Mouse (Mus musculus): Measurements from ENCODE around the gene Tecpr2. TPM values are rescaled to one million over a fixed set of nuclear protein-coding genes. Genes with fewer than 3 reads are reported as not detected.
A peak's percentile ranks its signal among the peaks of the same experiment; 100 is the strongest.

Tecpr2 gene
- total and polyA plus RNA-seq, 3 experiments = 5.8 to 5.9 TPM; not detected in 1

DNA sequence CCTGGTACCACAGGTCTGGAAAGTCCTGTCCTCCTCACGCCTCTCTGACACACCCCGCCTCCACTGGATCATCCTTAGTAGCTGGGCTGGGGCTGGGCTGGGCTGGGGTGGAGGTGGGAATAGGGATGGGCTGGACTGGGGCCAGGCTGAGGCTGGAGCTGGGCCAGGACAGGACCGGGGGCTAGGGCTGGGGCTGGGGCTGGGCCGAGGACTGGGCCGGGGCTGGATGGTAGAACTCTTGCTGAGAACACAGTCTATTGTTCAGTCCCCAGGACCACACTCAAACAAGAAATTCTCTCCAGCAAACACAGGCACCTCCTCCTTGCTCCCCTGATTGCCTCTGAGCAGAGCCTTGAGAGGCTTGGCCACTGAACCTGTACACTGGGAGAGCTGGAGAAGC, 117.3 kb downstream of the Tecpr2 start:
- H3K79me2 ChIP-seq (ENCODE audit: control insufficient read depth, insufficient read depth, low read length, poor library complexity) = no peaks in the 10 kb centered on the region
- peaks cover 0 to 31% of the 10 kb centered on the region in 2 experiments; a peak in 2 of 4 replicates for H3K36me3 ChIP-seq (ENCODE audit: control insufficient read depth in 1 of 2, insufficient read depth in 2 of 2, low read length in 2 of 2)
- H3K9me3 ChIP-seq (replicated peaks; ENCODE audit: insufficient read depth, low read length) = no peaks in the 10 kb centered on the region
- H3K9ac ChIP-seq (ENCODE audit: control insufficient read depth, low read depth, low read length, poor library complexity, severe bottlenecking) = no peak overlapping the region
- no peaks in the 10 kb centered on the region for H3K27me3 ChIP-seq (ENCODE audit: control insufficient read depth in 1 of 2, insufficient read depth in 2 of 2, low read length in 2 of 2)
- H3K27ac ChIP-seq (ENCODE audit: control insufficient read depth, low read depth, low read length) = no peak overlapping the region
- no peak overlapping the region for H3K4me3 ChIP-seq (ENCODE audit: control insufficient read depth in 1 of 2, insufficient read depth in 1 of 2, low read depth in 2 of 2, low read length in 2 of 2)
- DNase-seq (ENCODE audit: low read depth, low spot score) = no peak
- TF ChIP-seq TCF12 (IDR thresholded peaks at IDR 0.05; ENCODE audit: low read depth, low read length) (no peak), SMC3 (IDR thresholded peaks at IDR 0.05; ENCODE audit: low read depth, low read length) (no peak), POLR2A (IDR thresholded peaks at IDR 0.05; ENCODE audit: control insufficient read depth in 1 of 2, insufficient read depth in 1 of 2, low read depth in 1 of 2, low read length in 2 of 2, poor library complexity in 1 of 2) (no peak), TAL1 (IDR thresholded peaks at IDR 0.05; ENCODE audit: low read length) (no peak), ETS1 (IDR thresholded peaks at IDR 0.05; ENCODE audit: low read depth, low read length) (no peak), MYC (IDR thresholded peaks at IDR 0.05; ENCODE audit: low read depth, low read length) (no peak), GATA1 (IDR thresholded peaks at IDR 0.05; ENCODE audit: low read depth, low read length) (no peak)
- H3K4me1 ChIP-seq (ENCODE audit: control insufficient read depth in 1 of 2, insufficient read depth in 2 of 2, low read length in 2 of 2) = peaks cover 26 to 48% of the 10 kb centered on the region in 2 experiments

DNA sequence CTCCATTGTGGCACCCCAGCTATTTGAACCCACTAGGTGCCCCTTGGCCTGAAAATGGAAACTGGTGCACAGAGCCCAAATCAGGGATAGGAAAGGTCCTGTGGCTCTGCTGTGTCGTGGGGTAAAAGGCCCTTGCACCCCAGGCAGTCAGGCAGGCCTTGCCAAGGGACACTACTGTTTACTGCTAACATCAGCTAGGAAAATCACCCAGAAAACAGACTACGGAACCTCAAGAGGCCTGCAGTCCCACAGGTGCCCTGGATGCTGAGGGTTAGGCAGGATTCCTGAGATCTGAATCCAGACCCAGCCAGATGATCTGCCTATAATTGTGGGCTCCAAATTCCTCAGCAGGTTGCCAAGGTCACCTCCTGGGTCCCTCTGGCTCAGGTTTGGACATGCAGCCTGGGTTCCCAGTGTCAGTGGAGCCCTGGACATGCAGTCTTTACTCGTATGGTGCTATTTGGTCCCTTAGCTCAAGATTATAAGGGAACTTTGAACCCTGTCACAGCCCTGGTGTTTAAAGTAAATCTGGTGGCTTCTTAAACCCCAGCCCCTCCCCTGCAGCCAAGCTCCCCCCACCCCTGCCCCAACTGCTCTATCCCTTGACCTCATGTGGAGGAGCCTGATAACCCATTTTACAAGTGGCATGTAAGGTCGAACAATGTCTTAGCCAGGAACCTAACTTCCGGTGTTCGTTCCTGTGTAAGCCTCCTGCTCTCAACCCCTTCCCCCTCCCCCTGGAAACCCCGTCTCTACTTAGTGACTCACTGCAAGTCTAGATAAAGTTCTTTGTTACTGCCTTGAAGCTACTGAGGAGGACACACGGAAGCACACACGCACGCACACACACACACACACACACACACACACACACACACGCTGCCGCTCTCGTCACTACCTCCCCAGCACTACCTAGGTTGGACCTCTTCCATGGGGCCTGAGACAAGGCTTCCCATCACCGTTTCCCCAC, 118.4 kb downstream of the Tecpr2 start:
- no peaks in the 10 kb centered on the region for H3K9me3 ChIP-seq (replicated peaks; ENCODE audit: insufficient read depth, low read length)
- H3K79me2 ChIP-seq (ENCODE audit: control insufficient read depth, insufficient read depth, low read length, poor library complexity) = no peaks in the 10 kb centered on the region
- H3K27me3 ChIP-seq (ENCODE audit: control insufficient read depth in 1 of 2, insufficient read depth in 2 of 2, low read length in 2 of 2) = no peaks in the 10 kb centered on the region
- peaks cover 26 to 51% of the 10 kb centered on the region in 2 experiments for H3K4me1 ChIP-seq (ENCODE audit: control insufficient read depth in 1 of 2, insufficient read depth in 2 of 2, low read length in 2 of 2)
- H3K4me3 ChIP-seq (ENCODE audit: control insufficient read depth in 1 of 2, insufficient read depth in 1 of 2, low read depth in 2 of 2, low read length in 2 of 2) = peak overlapping the region in 1 of 2 experiments; percentile 24; a peak in 2 of 4 replicates
- H3K9ac ChIP-seq (ENCODE audit: control insufficient read depth, low read depth, low read length, poor library complexity, severe bottlenecking) = peak overlapping the region; percentile 59
- DNase-seq (ENCODE audit: low read depth, low spot score) = peak; percentile 98
- peaks cover 0 to 31% of the 10 kb centered on the region in 2 experiments; a peak in 2 of 4 replicates for H3K36me3 ChIP-seq (ENCODE audit: control insufficient read depth in 1 of 2, insufficient read depth in 2 of 2, low read length in 2 of 2)
- H3K27ac ChIP-seq (ENCODE audit: control insufficient read depth, low read depth, low read length) = peak overlapping the region; percentile 87
- TF ChIP-seq TCF12 (IDR thresholded peaks at IDR 0.05; ENCODE audit: low read depth, low read length) = peak; percentile 87
- peak; percentile 47 for TF ChIP-seq ZMIZ1 (IDR thresholded peaks at IDR 0.05; ENCODE audit: low read depth, low read length)
- TF ChIP-seq E2F4 (IDR thresholded peaks at IDR 0.05; ENCODE audit: borderline replicate concordance, low read depth, low read length) = no peak
- TF ChIP-seq NRF1 (IDR thresholded peaks at IDR 0.05; ENCODE audit: insufficient read depth, low read depth, low read length, poor library complexity, severe bottlenecking) = no peak
- TF ChIP-seq SMC3 (IDR thresholded peaks at IDR 0.05; ENCODE audit: low read depth, low read length) = no peak
- peak; percentile 57 for TF ChIP-seq TAL1 (IDR thresholded peaks at IDR 0.05; ENCODE audit: low read length)
- no peak for TF ChIP-seq ZC3H11A (IDR thresholded peaks at IDR 0.05; ENCODE audit: low read depth, low read length)
- peak; percentile 87 for TF ChIP-seq TBP (IDR thresholded peaks at IDR 0.05; ENCODE audit: low read depth, low read length)
- TF ChIP-seq POLR2A (IDR thresholded peaks at IDR 0.05; ENCODE audit: control insufficient read depth in 1 of 2, insufficient read depth in 1 of 2, low read depth in 1 of 2, low read length in 2 of 2, poor library complexity in 1 of 2) = peak; percentile 39 to 76; a peak in 1 of 4 replicates
- peak; percentile 84 to 88 for TF ChIP-seq EP300 (IDR thresholded peaks at IDR 0.05; ENCODE audit: low read depth in 1 of 2, low read length in 2 of 2)
- peak; percentile 58 for TF ChIP-seq MAX (IDR thresholded peaks at IDR 0.05; ENCODE audit: low read length)
- TF ChIP-seq UBTF (IDR thresholded peaks at IDR 0.05; ENCODE audit: borderline replicate concordance, insufficient read depth, low read depth, low read length) = no peak
- 0 out of 2 replicates have a peak, but pooled peaks have one; percentile 48 for TF ChIP-seq POLR2AphosphoS5 (IDR thresholded peaks at IDR 0.05; ENCODE audit: borderline replicate concordance, low read depth, low read length)
- peak; percentile 66 for TF ChIP-seq SIN3A (IDR thresholded peaks at IDR 0.05; ENCODE audit: low read length)
- 0 out of 2 replicates have a peak, but pooled peaks have one; percentile 12 for TF ChIP-seq BHLHE40 (IDR thresholded peaks at IDR 0.05; ENCODE audit: borderline replicate concordance, low read depth, low read length)
- no peak for TF ChIP-seq USF1 (IDR thresholded peaks at IDR 0.05; ENCODE audit: low read depth, low read length)
- no peak for TF ChIP-seq GABPA (IDR thresholded peaks at IDR 0.05; ENCODE audit: low read depth, low read length)
- TF ChIP-seq ETS1 (IDR thresholded peaks at IDR 0.05; ENCODE audit: low read depth, low read length) = peak; percentile 93
- TF ChIP-seq CHD2 (IDR thresholded peaks at IDR 0.05; ENCODE audit: low read length) = no peak
- TF ChIP-seq HCFC1 (IDR thresholded peaks at IDR 0.05; ENCODE audit: low read depth, low read length) = peak; percentile 76
- no peak for TF ChIP-seq ZNF384 (IDR thresholded peaks at IDR 0.05; ENCODE audit: low read depth, low read length)
- no peak for TF ChIP-seq USF2 (IDR thresholded peaks at IDR 0.05; ENCODE audit: borderline replicate concordance in 1 of 2, insufficient read depth in 1 of 2, low read depth in 1 of 2, low read length in 2 of 2)
- peak; percentile 83 for TF ChIP-seq GATA1 (IDR thresholded peaks at IDR 0.05; ENCODE audit: low read depth, low read length)
- no peak for TF ChIP-seq KAT2A (conservative IDR thresholded peaks at IDR 0.05; ENCODE audit: low read depth, low read length)
- no peak for TF ChIP-seq CTCF (IDR thresholded peaks at IDR 0.05 in 2 of 3, conservative IDR thresholded peaks at IDR 0.05 in 1 of 3; ENCODE audit: control insufficient read depth in 1 of 3, insufficient read depth in 1 of 3, low read depth in 2 of 3, low read length in 3 of 3, poor library complexity in 1 of 3, severe bottlenecking in 1 of 3)
- TF ChIP-seq MYC (IDR thresholded peaks at IDR 0.05; ENCODE audit: low read depth, low read length) = peak; percentile 82

Measured in MEL (cell line).